Mouse (Mus musculus): Measurements from ENCODE around the gene Decr2. TPM values are rescaled to one million over a fixed set of nuclear protein-coding genes. Genes with fewer than 3 reads are reported as not detected.

Gene Decr2
- polyA plus RNA-seq (2015; fragmentation: Nextera tagmentation; extraction: Ambion mirVana) = 47.1 and 56.6 TPM in 2 replicates

DNA sequence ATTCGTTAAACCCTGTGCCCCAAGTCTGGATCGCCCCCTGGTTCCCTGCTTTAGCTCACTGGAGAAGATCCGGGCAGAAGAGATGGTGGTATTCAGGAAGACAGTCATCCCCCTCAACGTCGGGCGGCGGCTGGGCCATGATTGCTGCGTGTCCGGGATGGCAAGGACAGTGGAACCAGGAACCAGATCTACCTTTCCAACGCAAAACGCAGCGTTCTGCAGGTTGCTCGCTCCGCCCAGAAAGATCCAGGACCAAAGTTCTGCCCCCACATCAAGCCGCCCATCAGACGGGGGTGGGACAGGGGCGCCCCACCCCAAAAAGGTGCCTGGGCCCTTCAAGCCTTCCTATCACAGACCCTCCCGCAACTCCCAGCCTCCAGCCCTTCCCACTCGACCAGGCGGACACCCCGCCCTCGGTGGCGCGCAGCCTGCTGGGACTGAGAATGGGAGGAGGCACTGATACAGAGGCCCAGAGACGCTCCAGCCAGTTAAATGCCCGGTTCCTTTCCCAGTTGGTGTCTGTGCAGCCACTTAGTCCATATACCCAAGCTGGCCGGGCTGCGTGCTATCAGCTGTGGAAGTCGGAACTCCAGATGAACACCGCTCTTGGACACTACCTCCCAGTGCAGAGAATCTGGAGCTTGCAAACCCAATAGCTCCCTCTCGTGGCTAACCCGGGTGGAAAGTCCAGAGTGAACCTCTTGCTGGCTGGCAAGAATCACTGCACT is at the start of gene Decr2:
Gene Decr2 (minus strand): TSS at position 433 of the 728 bp plus-strand sequence.
- Histone ChIP-seq H3K4me3 (replicated peaks; ENCODE audit: low read length) (peak within 1 kb of the TSS; percentile 63), H3K4me2 (ENCODE audit: low read depth, low read length) (peak within 1 kb of the TSS; percentile 77), H3K9me3 (replicated peaks; ENCODE audit: control insufficient read depth, low read length) (no peaks in the 10 kb centered on the region), H3K36me3 (ENCODE audit: control insufficient read depth, insufficient read depth, low read length) (peaks cover 4% of the 10 kb centered on the region; the same call in 1 of the 2 replicates), H3K9ac (ENCODE audit: low read length) (peak within 1 kb of the TSS; percentile 84), H3K27me3 (ENCODE audit: control insufficient read depth, insufficient read depth, low read length) (no peaks in the 10 kb centered on the region), H3K4me1 (ENCODE audit: control insufficient read depth, insufficient read depth, low read length) (peaks cover 7% of the 10 kb centered on the region; the same call in 1 of the 2 replicates), H3K27ac (ENCODE audit: low read length) (peak within 1 kb of the TSS; percentile 92)
- peak; percentile 96 for ATAC-seq (ENCODE audit: insufficient read depth, low FRiP score)
- WGBS = under 1% methylated on average over 32 of the region's 32 CpGs

DNA sequence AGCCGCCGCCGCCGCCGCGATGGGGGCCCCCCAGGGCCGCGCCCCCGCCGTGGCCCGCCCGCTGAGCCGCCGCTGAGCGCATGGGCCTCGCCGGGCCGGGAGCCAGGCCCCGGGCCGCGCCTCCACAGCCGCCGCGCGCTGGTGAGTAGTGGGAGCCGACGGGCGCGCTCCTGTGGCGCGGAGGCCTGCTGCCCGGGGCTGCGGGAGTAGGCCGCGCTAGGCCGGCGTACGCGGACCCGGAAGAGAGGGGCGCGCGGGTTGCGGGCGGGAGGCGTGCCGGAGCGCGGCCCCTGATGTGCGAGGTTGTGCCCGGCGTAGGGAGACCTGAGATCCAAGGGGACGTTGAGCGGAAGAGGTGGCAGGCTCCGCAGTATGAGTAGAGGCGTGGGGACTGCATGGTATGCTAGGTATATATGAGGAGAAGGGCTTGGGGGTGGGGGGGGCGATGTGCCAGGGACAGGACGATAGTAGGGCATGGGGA is 48.8 kb upstream of the Decr2 start:
- H3K36me3 ChIP-seq (ENCODE audit: control insufficient read depth, insufficient read depth, low read length) = no peaks in the 10 kb centered on the region
- ATAC-seq (ENCODE audit: insufficient read depth, low FRiP score) = peak; percentile 79
- WGBS = under 1% methylated on average over 50 of the region's 58 CpGs

DNA sequence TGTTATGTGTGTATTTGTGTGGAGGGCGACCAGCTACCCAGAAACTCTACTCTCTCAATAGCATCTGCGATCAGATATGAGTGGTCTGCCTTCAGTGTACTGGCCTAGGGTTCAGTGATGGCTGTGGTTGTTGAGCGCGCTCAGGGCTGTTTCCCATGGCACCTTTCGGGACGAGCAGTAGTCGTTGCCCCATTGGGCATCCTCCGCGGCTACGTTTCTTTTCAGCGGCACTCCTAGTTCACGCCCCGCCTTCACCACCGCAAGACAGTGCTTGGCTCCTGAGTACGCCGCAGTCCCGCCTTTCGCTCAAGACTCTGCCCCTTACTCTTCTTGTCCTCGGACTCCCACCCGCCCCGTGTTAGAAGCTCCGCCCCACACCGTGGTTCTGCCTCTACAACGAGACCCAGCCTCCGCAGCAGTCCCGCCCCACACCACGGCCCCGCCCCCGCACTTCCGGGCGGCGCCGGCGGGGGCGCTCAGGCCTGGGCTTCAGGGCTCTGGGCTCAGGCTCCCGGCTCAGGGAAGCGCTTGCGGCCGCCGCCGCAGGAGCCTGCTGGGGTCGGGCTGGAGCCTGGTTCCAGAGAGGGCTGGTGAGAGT is 48.2 kb upstream of the Decr2 start, which contains the start of gene Axin1:
Gene Axin1 (plus strand): TSS at position 450 of the 598 bp plus-strand sequence.
- Histone ChIP-seq H3K36me3 (ENCODE audit: control insufficient read depth, insufficient read depth, low read length) (no peaks in the 10 kb centered on the region), H3K4me1 (ENCODE audit: control insufficient read depth, insufficient read depth, low read length) (peaks cover 16% of the 10 kb centered on the region), H3K27ac (ENCODE audit: low read length) (peak within 1 kb of the TSS; percentile 96), H3K27me3 (ENCODE audit: control insufficient read depth, insufficient read depth, low read length) (no peaks in the 10 kb centered on the region), H3K4me3 (replicated peaks; ENCODE audit: low read length) (peak within 1 kb of the TSS; percentile 90), H3K9ac (ENCODE audit: low read length) (peak within 1 kb of the TSS; percentile 98), H3K4me2 (ENCODE audit: low read depth, low read length) (peak within 1 kb of the TSS; percentile 91), H3K9me3 (replicated peaks; ENCODE audit: control insufficient read depth, low read length) (no peaks in the 10 kb centered on the region)
- ATAC-seq (ENCODE audit: insufficient read depth, low FRiP score) = peak; percentile 98
- under 1% methylated on average over 42 of the region's 42 CpGs for WGBS

More for the DNA sequence above, 48.8 kb upstream of the Decr2 start:
- no peaks in the 10 kb centered on the region for H3K9me3 ChIP-seq (replicated peaks; ENCODE audit: control insufficient read depth, low read length)
- H3K4me2 ChIP-seq (ENCODE audit: low read depth, low read length) = peak overlapping the region; percentile 91
- H3K4me1 ChIP-seq (ENCODE audit: control insufficient read depth, insufficient read depth, low read length) = peaks cover 16% of the 10 kb centered on the region
- H3K27ac ChIP-seq (ENCODE audit: low read length) = peak overlapping the region; percentile 96
- no peaks in the 10 kb centered on the region for H3K27me3 ChIP-seq (ENCODE audit: control insufficient read depth, insufficient read depth, low read length)
- H3K9ac ChIP-seq (ENCODE audit: low read length) = peak overlapping the region; percentile 98
- H3K4me3 ChIP-seq (replicated peaks; ENCODE audit: low read length) = peak overlapping the region; percentile 90

DNA sequence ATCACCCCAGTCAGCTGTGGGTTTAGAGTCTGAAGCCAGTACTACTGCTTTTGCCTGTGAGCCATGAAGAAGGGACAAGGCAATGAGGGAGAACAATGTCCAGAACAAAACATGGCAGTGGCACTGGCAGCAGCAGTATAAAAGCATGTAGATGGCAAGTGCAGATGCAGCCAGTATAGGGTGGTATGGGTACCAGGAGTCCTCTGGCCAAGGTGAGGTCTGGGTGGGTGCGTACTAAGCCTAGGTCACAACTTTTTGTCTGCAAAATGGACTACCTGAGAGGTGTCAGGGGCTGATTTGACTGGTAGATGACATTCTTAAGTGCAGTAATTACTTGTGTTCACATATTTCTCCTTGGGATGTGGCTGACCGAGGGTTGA is 47.6 kb upstream of the Decr2 start:
- Histone ChIP-seq H3K4me3 (replicated peaks; ENCODE audit: low read length) (peak overlapping the region; percentile 90), H3K36me3 (ENCODE audit: control insufficient read depth, insufficient read depth, low read length) (no peaks in the 10 kb centered on the region), H3K9ac (ENCODE audit: low read length) (peak overlapping the region; percentile 98), H3K27ac (ENCODE audit: low read length) (peak overlapping the region; percentile 78), H3K4me1 (ENCODE audit: control insufficient read depth, insufficient read depth, low read length) (peaks cover 16% of the 10 kb centered on the region), H3K4me2 (ENCODE audit: low read depth, low read length) (peak overlapping the region; percentile 66), H3K27me3 (ENCODE audit: control insufficient read depth, insufficient read depth, low read length) (no peaks in the 10 kb centered on the region), H3K9me3 (replicated peaks; ENCODE audit: control insufficient read depth, low read length) (no peaks in the 10 kb centered on the region)
- no peak for ATAC-seq (ENCODE audit: insufficient read depth, low FRiP score)
- 72% methylated on average over 2 of the region's 2 CpGs for WGBS

- 84% methylated on average over 11 of the region's 11 CpGs for WGBS
- H3K27ac ChIP-seq (ENCODE audit: low read length) = no peak overlapping the region
Observed at GRCm38 (mm10) chr17:26137106-26137750, 47.1 kb upstream of the Decr2 start.

DNA sequence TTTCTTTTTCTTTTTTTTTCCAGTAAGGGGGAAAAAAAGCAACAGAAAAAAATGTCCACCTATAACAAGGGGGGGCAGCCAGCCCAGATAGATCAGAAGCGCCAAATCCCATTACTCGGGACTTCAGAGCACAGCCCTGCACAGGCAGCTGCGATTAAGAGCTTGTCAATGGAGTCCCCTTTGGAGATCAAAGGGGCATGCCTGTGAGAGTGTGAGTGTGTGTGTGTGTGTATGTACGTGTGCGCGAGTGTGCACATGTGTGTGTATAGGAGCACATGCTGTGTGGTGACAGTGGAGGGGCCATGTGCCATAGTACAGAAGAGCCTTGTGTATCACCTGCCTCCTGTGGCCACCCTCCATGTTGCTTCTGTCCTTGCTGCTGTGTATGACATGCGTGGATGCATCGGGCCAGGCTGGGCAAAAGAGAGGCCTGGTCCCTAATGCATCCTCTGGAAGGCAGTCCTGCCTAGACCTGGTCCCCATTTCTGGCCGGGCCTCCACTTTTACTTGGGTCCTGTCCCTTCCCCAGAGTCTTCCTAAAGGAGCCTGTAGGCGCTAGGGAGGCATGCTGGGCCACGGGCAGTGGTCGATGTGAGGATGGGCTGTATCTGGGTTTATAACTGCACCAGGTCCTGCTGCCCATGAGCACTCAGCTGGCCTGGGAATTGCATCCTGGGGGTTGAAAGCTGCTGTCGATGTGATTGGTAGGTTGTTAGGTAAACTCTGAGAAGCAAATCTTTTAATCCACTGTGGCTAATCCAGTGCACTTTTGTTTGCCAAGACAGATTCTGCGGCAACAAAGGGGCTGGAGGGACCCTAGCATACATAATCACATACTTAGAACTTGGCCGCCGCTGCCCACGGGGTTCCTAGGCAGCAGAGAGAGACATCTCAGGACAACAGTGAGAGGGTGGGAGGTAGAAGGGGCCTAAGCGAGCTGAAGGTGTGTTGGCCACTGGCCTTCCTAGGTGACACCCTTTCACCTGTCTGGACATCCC is 42.0 kb upstream of the Decr2 start:
- Histone ChIP-seq H3K27ac (ENCODE audit: low read length) (no peak overlapping the region), H3K4me3 (replicated peaks; ENCODE audit: low read length) (no peak overlapping the region), H3K27me3 (ENCODE audit: control insufficient read depth, insufficient read depth, low read length) (no peaks in the 10 kb centered on the region), H3K9me3 (replicated peaks; ENCODE audit: control insufficient read depth, low read length) (no peaks in the 10 kb centered on the region), H3K4me1 (ENCODE audit: control insufficient read depth, insufficient read depth, low read length) (no peaks in the 10 kb centered on the region), H3K9ac (ENCODE audit: low read length) (no peak overlapping the region), H3K36me3 (ENCODE audit: control insufficient read depth, insufficient read depth, low read length) (0 out of 2 replicates have a peak, but pooled peaks cover 4% of the 10 kb centered on the region), H3K4me2 (ENCODE audit: low read depth, low read length) (no peak overlapping the region)
- WGBS = 88% methylated on average over 18 of the region's 18 CpGs
- ATAC-seq (ENCODE audit: insufficient read depth, low FRiP score) = no peak

More at GRCm38 (mm10) chr17:26137106-26137750, 47.1 kb upstream of the Decr2 start:
- Histone ChIP-seq H3K4me2 (ENCODE audit: low read depth, low read length) (no peak overlapping the region), H3K4me3 (replicated peaks; ENCODE audit: low read length) (no peak overlapping the region), H3K27me3 (ENCODE audit: control insufficient read depth, insufficient read depth, low read length) (no peaks in the 10 kb centered on the region), H3K4me1 (ENCODE audit: control insufficient read depth, insufficient read depth, low read length) (peaks cover 16% of the 10 kb centered on the region), H3K36me3 (ENCODE audit: control insufficient read depth, insufficient read depth, low read length) (no peaks in the 10 kb centered on the region), H3K9ac (ENCODE audit: low read length) (no peak overlapping the region), H3K9me3 (replicated peaks; ENCODE audit: control insufficient read depth, low read length) (no peaks in the 10 kb centered on the region)
- no peak for ATAC-seq (ENCODE audit: insufficient read depth, low FRiP score)

DNA sequence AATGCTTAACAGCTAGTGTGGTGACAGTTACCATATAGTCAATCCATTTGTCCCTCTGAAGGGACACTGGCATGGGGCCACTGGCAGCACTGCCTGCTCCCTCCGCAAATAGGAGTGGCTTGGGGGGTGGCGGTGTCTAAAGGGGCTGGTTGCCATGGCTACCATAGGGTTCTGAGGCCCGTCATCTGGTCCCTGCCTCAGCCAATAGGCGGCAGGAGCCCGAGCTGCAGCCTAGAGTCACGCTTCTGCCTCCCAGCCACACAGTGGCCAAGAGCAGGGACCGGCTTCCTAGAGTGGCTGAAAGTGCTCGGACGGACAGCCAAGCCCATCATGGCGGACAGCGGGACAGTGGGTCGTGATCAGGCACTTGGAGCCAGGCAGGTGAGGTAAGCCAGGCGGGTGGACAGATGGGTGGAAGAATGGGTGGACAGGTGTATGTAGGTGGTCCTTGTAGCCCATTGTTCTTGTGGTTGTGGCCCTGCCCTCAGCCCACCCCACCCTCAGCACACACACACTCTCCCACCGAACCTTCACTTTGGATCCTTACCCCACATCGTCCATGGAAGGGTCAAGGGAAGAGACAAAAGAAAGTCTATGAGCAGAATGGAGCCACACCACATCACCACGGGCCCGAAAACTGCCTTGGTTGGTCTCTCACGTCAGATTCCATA is 41.1 kb upstream of the Decr2 start:
- Histone ChIP-seq H3K9me3 (replicated peaks; ENCODE audit: control insufficient read depth, low read length) (no peaks in the 10 kb centered on the region), H3K36me3 (ENCODE audit: control insufficient read depth, insufficient read depth, low read length) (peaks cover 13% of the 10 kb centered on the region; the same call in 1 of the 2 replicates), H3K9ac (ENCODE audit: low read length) (no peak overlapping the region), H3K4me1 (ENCODE audit: control insufficient read depth, insufficient read depth, low read length) (no peaks in the 10 kb centered on the region), H3K4me2 (ENCODE audit: low read depth, low read length) (no peak overlapping the region), H3K27ac (ENCODE audit: low read length) (no peak overlapping the region), H3K27me3 (ENCODE audit: control insufficient read depth, insufficient read depth, low read length) (no peaks in the 10 kb centered on the region), H3K4me3 (replicated peaks; ENCODE audit: low read length) (no peak overlapping the region)
- 83% methylated on average over 18 of the region's 18 CpGs for WGBS
- no peak for ATAC-seq (ENCODE audit: insufficient read depth, low FRiP score)

DNA sequence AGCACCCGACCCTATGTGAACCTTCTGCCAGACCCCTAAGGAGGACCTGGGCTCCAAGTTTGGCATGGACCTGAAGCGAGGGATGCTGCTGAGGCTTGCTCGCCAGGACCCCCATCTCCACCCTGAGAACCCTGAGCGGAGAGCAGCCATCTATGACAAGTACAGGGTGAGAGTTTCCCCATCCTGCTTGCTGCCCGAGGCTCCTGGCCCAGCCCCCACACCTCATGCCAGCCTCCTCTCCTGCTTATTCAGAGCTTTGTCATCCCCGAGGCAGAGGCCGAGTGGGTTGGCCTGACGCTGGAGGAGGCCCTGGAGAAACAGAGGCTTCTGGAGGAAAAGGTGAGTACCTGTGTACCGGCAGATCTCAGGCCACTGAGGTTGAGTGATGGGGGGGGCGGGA is 35.1 kb upstream of the Decr2 start:
- Histone ChIP-seq H3K9ac (ENCODE audit: low read length) (no peak overlapping the region), H3K9me3 (replicated peaks; ENCODE audit: control insufficient read depth, low read length) (no peaks in the 10 kb centered on the region), H3K4me2 (ENCODE audit: low read depth, low read length) (no peak overlapping the region), H3K27ac (ENCODE audit: low read length) (no peak overlapping the region), H3K27me3 (ENCODE audit: control insufficient read depth, insufficient read depth, low read length) (no peaks in the 10 kb centered on the region), H3K4me1 (ENCODE audit: control insufficient read depth, insufficient read depth, low read length) (peaks cover 11% of the 10 kb centered on the region), H3K36me3 (ENCODE audit: control insufficient read depth, insufficient read depth, low read length) (peaks cover 14% of the 10 kb centered on the region; the same call in 1 of the 2 replicates), H3K4me3 (replicated peaks; ENCODE audit: low read length) (no peak overlapping the region)
- ATAC-seq (ENCODE audit: insufficient read depth, low FRiP score) = no peak
- 92% methylated on average over 10 of the region's 10 CpGs for WGBS
